Mouse (Mus musculus): ENCODE measurements around the gene Kin. TPM values are rescaled to one million over a fixed set of nuclear protein-coding genes. Genes with fewer than 3 reads are reported as not detected.

Gene Kin
- polyA plus RNA-seq, 1 experiment from 2014 or later, result 21.0 TPM

DNA sequence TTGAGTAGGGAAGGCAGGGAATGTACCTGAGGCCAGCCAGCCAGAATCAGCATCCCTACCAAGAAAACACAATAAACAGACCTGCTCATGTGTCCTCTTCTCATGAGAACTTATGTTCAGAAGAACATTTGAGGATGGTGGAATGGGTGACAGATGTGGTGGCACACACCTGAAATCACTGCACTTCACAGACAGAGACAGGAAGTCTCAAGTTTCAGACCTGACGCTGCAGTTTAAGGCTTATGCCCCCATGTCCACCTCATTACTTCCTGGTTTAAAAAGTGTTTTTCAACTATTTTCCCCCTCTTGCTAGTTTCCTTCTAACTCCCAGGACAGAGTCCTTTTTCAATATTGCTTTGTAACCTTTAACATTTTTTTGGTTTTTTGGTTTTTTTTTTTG, 2.3 kb downstream of the Kin start:
- WGBS (ENCODE audit: missing documents), result 39% methylated on average over 1 of the region's 1 CpGs
- H3K79me2 ChIP-seq (ENCODE audit: inconsistent target), result peaks cover 98% of the 10 kb centered on the region
- H3K27ac ChIP-seq, result no peak overlapping the region
- 0 out of 2 replicates have a peak, but pooled peaks cover 4% of the 10 kb centered on the region for H3K36me3 ChIP-seq (ENCODE audit: inconsistent target)
- H3K4me3 ChIP-seq (ENCODE audit: inconsistent target), result no peak overlapping the region

DNA sequence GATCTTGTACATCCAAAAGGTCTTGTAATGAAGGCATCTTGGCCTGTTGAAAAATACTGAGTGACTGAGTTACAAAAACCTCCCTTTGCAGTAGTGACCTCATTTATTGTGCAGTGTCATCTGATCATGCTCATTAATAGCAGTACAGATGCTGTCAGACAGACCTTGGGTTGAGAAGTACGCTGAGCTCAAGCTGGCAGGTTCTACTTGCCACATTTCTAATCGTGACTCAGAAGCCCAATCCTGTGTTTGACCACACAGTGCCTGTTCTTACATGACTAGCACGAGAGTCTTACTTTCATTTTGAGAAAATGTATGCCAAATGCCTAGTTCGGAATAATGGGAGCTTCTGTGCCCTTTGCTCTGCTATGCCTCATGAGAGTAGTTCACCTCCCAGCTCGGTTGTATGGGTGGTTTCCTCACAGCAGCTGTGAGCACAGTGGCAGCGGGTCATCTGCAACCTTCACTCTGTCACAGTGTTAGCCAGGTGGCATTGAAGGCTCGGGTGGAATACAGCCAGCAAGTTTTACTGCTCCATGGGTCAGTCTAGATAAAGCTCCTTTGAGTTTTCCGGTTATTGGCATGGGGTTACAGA, 7.0 kb downstream of the Kin start:
- 86% methylated on average over 8 of the region's 8 CpGs for WGBS (ENCODE audit: missing documents)

DNA sequence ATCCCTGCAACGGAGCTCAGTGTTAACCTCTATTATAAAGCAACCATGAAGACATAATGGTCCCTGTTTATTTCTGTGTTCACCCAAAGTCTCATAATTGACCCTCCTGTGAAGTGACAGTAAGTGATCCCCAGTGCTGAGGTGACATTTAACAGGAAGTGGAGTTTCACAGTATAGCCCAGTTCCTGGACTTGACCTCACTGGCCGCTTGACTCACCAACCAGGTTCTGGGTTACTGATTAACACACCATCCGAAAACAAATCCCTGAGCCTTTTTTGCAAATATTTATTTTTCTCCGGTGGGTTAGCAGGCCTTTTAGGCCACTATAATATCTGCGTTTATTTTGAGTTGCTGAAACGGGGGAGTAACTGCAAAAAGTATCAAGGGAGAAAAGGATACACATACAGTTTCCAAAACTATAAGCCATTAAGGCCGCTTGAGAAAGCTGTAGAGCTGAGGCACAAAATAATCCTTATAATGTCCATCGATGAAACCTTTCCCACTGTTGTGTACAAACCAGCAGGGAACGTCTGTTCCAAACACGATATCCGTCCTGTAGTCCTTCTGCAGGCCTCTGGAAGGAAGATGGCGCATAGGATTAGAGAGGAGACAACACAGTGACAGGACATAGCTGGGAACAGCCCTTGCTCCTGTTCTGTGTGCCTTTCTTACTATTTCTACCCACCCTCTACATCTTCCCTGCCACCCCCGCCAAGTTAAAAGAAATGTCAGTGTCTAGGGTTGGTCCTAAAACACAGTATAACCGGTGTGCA, 14.1 kb downstream of the Kin start:
- H3K27ac ChIP-seq, result no peak overlapping the region
- WGBS (ENCODE audit: missing documents), result 97% methylated on average over 14 of the region's 14 CpGs

More for the DNA sequence above, 7.0 kb downstream of the Kin start:
- Histone ChIP-seq H3K27ac (no peak overlapping the region), H3K36me3 (ENCODE audit: inconsistent target) (peaks cover 43% of the 10 kb centered on the region), H3K79me2 (ENCODE audit: inconsistent target) (peaks cover 63% of the 10 kb centered on the region), H3K4me3 (ENCODE audit: inconsistent target) (no peak overlapping the region)

DNA sequence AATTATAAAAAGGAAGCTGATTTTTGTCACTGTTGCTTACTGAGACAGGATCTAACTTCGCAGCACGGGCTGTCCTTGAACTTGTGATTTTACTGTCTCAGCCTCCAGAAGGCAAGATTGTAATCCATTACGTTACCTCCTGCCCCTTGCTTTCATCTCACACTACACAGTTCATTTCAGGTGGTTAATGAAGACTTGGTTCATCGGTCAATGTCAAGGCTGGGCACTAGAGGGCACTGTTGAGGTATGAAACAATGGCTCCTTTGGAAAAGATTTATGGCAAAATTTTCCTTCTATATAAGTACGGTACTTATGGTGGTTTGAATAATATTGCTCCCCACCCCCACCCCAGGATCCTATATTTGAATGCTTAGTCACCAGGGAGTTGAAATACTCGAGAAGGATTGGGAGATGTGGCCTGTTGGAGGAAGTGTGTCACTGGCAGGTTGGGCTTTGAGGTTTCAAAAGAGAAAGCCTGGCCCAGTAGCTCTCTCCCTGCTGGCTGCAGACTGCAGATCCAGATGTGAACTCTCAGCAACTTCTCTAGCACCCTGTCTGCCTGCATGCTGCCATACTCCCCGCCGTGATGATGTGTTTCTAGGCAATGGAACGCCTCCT, 18.3 kb downstream of the Kin start:
- Histone ChIP-seq H3K4me3 (ENCODE audit: inconsistent target) (no peak overlapping the region), H3K36me3 (ENCODE audit: inconsistent target) (no peaks in the 10 kb centered on the region), H3K27ac (no peak overlapping the region), H3K79me2 (ENCODE audit: inconsistent target) (no peaks in the 10 kb centered on the region)
- 45% methylated on average over 9 of the region's 9 CpGs for WGBS (ENCODE audit: missing documents)

More for the DNA sequence above, 14.1 kb downstream of the Kin start:
- H3K79me2 ChIP-seq (ENCODE audit: inconsistent target), result no peaks in the 10 kb centered on the region
- H3K36me3 ChIP-seq (ENCODE audit: inconsistent target), result peaks cover 28% of the 10 kb centered on the region
- H3K4me3 ChIP-seq (ENCODE audit: inconsistent target), result no peak overlapping the region

DNA sequence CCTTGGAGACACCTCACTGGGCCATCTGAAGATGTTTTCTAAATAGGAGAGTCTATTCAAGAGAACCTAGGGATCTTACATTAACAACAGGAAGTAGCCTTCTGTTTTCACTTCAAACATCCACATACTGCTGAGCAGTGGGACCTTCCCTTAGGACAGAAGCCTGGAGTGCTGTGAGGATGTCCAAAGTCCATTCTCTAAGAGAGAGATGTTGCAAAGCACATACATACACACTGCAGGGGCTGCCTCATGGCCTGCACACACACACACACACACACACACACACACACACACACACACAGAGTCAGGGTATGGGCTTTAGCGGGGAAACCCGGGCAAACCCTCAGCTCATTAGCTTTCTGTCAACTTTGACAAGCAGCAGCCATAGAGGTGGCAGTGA, 20.1 kb downstream of the Kin start:
- no CpG with 5 or more reads among the region's 2 CpGs for WGBS (ENCODE audit: missing documents)

DNA sequence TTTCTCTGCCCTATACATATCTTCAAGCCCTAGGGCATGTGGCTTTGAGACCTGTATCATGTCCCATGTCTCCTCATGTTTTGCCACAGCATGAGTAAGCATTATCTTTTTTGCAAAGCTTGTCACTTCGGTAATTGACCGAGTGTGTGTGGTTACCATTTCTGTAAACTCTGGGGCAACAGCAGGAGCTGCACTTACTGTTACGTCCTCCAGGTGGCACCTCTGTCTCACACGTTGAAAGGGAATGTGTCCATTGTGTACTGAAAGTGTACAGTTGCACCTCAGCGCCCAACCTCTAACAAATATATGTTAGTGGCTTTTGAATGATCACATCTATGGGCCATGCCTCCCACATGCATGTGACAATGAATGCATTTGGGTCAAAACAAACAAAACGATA, 20.8 kb downstream of the Kin start:
- Histone ChIP-seq H3K36me3 (ENCODE audit: inconsistent target) (no peaks in the 10 kb centered on the region), H3K27ac (no peak overlapping the region), H3K79me2 (ENCODE audit: inconsistent target) (no peaks in the 10 kb centered on the region), H3K4me3 (ENCODE audit: inconsistent target) (no peak overlapping the region)
- WGBS (ENCODE audit: missing documents), result 18% methylated on average over 6 of the region's 6 CpGs

More for the DNA sequence above, 20.1 kb downstream of the Kin start:
- Histone ChIP-seq H3K36me3 (ENCODE audit: inconsistent target) (no peaks in the 10 kb centered on the region), H3K79me2 (ENCODE audit: inconsistent target) (no peaks in the 10 kb centered on the region), H3K27ac (no peak overlapping the region), H3K4me3 (ENCODE audit: inconsistent target) (no peak overlapping the region)

DNA sequence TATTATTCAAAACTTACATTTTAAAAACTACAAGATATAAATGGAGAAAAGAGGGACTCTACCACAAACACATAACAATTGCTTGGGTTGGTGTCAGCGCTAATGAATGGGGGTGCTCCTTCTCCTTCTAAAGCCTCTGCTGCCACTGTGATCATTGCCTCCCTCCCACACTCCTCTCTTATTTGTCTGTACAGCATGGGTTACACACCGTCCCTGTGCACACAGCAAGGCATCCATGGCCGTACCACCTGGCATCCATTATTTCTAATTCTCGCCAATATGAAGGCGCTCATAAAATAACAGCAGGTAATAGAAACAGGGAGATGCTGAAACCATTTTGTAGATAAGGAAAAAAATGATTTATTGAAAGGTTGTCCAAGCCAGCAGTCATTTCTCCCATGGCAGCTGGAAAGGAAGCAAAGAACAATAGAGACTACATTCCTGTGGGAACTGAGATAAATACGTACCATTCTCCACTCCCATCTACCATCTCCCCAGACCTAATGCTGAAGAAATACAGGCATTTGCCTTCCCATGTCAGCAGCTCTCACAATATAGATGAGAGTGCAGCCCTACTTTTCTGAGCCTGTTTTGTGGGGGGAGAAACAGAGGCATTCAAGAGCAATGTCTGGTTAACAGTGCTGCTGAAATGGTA, 28.3 kb downstream of the Kin start:
- Histone ChIP-seq H3K79me2 (ENCODE audit: inconsistent target) (no peaks in the 10 kb centered on the region), H3K27ac (no peak overlapping the region), H3K36me3 (ENCODE audit: inconsistent target) (no peaks in the 10 kb centered on the region), H3K4me3 (ENCODE audit: inconsistent target) (no peak overlapping the region)
- WGBS (ENCODE audit: missing documents), result 81% methylated on average over 6 of the region's 6 CpGs

DNA sequence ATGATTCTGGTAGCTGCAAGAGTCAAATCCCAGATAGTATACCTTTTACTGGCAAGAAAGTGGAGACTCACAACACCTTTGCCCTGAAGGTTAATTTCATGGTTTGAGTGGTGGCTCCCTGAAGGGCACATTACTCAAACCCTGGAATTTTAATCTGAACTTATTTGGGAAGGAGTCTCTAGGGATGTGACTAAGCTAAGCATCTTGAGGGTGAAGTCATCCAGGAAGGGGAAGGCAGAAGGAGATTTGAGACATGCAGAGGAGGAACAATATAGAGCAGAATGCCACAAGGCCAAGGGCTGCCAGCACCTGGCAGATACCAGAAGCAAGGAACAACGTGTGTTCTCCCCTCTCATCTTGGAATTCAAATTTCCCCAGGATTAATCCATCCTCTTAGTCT, 38.4 kb downstream of the Kin start:
- no peaks in the 10 kb centered on the region for H3K36me3 ChIP-seq (ENCODE audit: inconsistent target)
- 50% methylated on average over 1 of the region's 1 CpGs for WGBS (ENCODE audit: missing documents)
- H3K79me2 ChIP-seq (ENCODE audit: inconsistent target), result no peaks in the 10 kb centered on the region

DNA sequence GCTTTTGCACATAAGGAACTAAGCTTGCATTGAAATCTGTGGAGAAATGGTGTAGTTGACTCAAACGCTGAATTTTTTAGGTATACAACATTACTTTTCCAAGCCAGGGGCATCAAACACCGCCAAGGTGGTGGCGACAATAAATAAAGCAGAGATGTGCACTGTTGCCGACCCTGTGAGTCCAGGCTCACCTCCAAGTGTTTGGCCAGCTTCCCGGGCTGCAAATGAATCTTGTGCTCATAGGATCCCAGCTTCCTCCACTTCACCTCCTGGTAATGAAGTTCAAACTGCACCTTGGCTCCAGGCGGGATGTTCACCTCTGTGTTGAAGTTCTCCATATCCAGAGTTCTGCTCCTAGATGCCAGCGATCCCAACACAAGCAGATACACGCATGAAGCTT, 38.9 kb downstream of the Kin start:
- no peaks in the 10 kb centered on the region for H3K36me3 ChIP-seq (ENCODE audit: inconsistent target)
- WGBS (ENCODE audit: missing documents), result 92% methylated on average over 8 of the region's 8 CpGs
- H3K79me2 ChIP-seq (ENCODE audit: inconsistent target), result no peaks in the 10 kb centered on the region
- H3K27ac ChIP-seq, result no peak overlapping the region
- H3K4me3 ChIP-seq (ENCODE audit: inconsistent target), result no peak overlapping the region

More for the DNA sequence above, 38.4 kb downstream of the Kin start:
- H3K4me3 ChIP-seq (ENCODE audit: inconsistent target), result no peak overlapping the region
- no peak overlapping the region for H3K27ac ChIP-seq

DNA sequence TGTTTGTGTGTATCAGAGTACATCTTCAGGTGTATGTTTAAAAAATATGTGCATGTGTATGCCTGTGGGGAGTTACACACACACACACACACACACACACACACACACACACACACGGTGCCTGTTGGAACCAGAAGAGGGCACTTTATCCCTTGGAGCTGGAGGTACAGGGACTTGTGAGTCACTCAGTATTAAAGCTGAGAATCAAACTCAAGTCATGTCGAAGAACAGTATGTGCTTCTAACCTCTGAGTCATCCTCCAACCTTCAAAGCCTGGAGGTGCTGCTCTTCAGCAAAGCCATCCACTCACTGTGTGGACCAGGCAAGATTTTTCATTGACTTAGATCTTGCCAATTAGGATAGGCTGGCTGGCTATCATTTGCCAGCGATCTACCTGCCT, 41.4 kb downstream of the Kin start:
- Histone ChIP-seq H3K27ac (no peak overlapping the region), H3K4me3 (ENCODE audit: inconsistent target) (no peak overlapping the region), H3K36me3 (ENCODE audit: inconsistent target) (no peaks in the 10 kb centered on the region), H3K79me2 (ENCODE audit: inconsistent target) (no peaks in the 10 kb centered on the region)
- WGBS (ENCODE audit: missing documents), result 75% methylated on average over 3 of the region's 3 CpGs

DNA sequence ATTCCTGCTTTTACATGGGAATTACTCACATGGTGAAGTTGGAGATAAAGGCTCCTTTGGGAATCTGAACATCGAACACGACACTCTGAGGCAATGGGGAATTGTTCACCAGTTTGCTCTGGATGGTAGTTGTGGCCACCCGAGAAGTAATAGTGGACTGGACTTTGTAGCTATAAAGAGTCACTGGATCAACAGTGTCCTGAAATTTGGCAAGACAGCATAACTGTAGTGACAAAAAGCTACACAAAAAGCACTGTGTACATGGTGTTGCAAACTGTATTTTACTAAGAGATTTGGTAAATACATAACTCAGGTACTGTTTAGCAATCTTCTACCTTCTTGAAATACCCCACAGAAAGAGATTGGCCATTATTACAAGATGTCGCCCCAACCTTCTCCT, 45.7 kb downstream of the Kin start:
- no peak overlapping the region for H3K27ac ChIP-seq

DNA sequence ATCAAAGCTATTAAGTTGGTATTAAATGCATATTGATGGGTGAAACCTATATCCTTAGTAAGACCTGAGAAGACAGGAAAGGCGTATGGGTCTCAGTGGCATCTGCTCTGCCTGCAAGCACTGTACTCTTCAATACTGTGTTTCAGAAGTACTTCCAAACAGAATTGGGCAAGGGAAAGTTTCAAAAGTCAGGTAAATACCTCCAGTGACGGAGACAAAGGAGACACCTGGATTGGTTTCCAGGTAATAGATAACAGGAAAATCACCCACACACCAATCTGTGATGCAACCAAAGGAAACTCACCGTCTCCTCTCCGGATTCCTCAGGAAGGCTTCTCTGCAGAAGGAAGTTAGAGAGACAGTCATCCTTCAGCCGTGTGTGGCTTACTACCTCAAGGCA, 47.1 kb downstream of the Kin start:
- no peaks in the 10 kb centered on the region for H3K79me2 ChIP-seq (ENCODE audit: inconsistent target)
- H3K4me3 ChIP-seq (ENCODE audit: inconsistent target), result no peak overlapping the region
- H3K27ac ChIP-seq, result no peak overlapping the region
- H3K36me3 ChIP-seq (ENCODE audit: inconsistent target), result no peaks in the 10 kb centered on the region
- WGBS (ENCODE audit: missing documents), result 84% methylated on average over 5 of the region's 5 CpGs

More for the DNA sequence above, 45.7 kb downstream of the Kin start:
- Histone ChIP-seq H3K4me3 (ENCODE audit: inconsistent target) (no peak overlapping the region), H3K36me3 (ENCODE audit: inconsistent target) (no peaks in the 10 kb centered on the region), H3K79me2 (ENCODE audit: inconsistent target) (no peaks in the 10 kb centered on the region)
- 86% methylated on average over 4 of the region's 4 CpGs for WGBS (ENCODE audit: missing documents)

DNA sequence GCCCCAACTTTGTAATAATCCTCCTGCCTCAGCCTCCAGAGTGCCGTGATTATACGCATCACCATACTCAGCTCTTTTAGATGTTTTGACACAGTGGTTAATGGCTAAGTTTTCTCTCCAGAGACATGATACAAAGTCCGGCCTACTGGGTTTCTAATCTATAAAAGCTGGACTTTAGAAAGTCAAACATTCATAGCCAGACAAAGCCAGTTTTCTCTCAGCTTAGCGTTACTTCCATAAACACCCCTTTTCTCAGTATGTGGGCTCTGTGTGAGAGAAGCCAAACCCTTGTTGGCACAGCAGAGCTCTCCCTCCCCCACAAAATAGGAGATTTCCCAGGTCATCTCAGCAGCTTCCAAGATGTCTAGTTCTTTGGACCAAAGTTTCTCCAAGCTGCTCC, 48.2 kb downstream of the Kin start:
- Histone ChIP-seq H3K36me3 (ENCODE audit: inconsistent target) (no peaks in the 10 kb centered on the region), H3K27ac (no peak overlapping the region), H3K4me3 (ENCODE audit: inconsistent target) (no peak overlapping the region), H3K79me2 (ENCODE audit: inconsistent target) (no peaks in the 10 kb centered on the region)
- WGBS (ENCODE audit: missing documents), result 93% methylated on average over 4 of the region's 4 CpGs

DNA sequence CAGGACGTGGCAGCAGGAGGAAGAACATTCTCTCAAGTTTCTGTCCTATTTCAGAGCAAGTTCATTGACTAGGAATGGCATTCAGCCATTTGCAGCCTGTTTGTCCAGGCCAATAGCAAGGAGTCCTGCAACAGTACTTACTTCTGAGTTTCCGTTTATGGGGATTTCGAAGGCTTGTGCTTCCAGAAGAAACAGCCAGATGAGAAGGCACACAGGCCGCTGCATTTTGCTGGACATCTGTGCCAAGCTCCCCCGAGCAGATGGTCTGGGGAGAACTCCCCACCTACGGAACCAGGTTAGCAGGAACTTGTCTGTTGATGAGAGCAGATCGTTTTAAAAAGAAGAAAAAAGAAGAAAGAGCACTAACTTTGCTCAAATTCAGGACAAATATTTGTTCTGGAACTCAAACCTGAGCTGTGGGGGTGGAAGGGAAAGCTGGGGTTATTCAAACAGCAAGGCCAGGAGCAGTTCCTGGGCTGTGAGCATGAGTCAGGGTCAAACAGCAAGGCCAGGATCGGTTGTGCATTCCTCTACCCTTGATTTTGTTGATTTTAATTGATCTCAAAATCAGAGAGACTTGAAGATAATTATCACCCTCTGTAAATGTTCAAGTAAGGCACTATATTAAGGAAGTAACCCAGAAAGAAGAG, 50.1 kb downstream of the Kin start:
- Histone ChIP-seq H3K4me3 (ENCODE audit: inconsistent target) (no peak overlapping the region), H3K79me2 (ENCODE audit: inconsistent target) (no peaks in the 10 kb centered on the region), H3K27ac (no peak overlapping the region), H3K36me3 (ENCODE audit: inconsistent target) (no peaks in the 10 kb centered on the region)
- WGBS (ENCODE audit: missing documents), result 79% methylated on average over 8 of the region's 8 CpGs

All from macrophage (primary cell).